ENCODE assay signal across 8 mouse cellular contexts in the genomic region with DNA sequence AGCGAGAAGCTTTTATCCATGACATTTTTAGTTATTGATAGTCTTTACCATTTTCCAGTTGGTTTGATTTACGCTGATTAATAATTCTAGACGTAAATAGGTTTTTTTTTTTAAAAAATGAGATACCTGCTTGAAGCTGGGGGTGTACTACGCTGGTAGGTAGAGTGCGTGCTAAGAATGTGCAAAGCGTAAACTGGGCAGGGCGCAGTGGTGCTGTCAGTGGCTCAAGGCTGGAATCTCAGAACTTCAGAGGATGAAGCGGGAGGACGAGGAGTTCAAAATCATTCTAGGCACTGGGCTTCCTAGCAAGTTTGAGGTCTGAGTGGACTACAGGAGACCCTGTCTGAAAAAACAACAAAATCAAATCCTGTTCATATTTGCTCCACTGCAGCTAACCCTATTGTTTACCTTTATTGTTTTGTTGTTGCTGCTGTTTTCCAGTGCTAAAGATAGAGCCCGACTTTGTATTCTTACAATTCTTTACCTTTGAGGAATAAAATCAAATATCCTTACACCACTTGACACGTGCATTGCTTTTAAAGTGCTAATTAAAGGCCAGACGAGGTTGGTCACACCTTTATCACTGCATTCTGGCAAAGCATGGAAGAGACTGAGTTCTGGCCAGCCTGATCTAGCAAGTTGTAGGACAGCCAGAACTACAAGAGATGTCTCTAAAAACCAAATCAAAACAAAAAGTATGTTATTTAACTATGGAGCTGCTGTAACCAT. TPM values are rescaled to one million over a fixed set of nuclear protein-coding genes. Genes with fewer than 3 reads are reported as not detected.
A peak's percentile ranks its signal among the peaks of the same experiment; 100 is the strongest.
DNase-seq lines count a peak whose midpoint lies in the region; ATAC-seq and TF ChIP-seq lines count a peak whose summit lies in the region.

No protein-coding gene starts in this region.

- no peak for TF ChIP-seq POLR2A in bone marrow macrophage, adult 2 months (IDR thresholded peaks at IDR 0.05; ENCODE audit: borderline replicate concordance, low read depth, low read length)

- peaks cover 35% of the 10 kb centered on the region for H3K36me3 ChIP-seq in heart, embryonic 12.5 days
- peaks cover 21% of the 10 kb centered on the region for H3K36me3 ChIP-seq in forebrain, embryonic 16.5 days (ENCODE audit: control insufficient read depth, insufficient read depth)
- peaks cover 35% of the 10 kb centered on the region for H3K36me3 ChIP-seq in megakaryocyte, embryonic 14.5 days (replicated peaks; ENCODE audit: low read length)

- peak overlapping the region; percentile 88 for H3K4me3 ChIP-seq in heart, embryonic 12.5 days
- peak overlapping the region; percentile 68 for H3K4me3 ChIP-seq in bone marrow macrophage, adult 2 months (ENCODE audit: insufficient read depth, low read length)
- H3K4me3 ChIP-seq in forebrain, embryonic 16.5 days (replicated peaks; ENCODE audit: low read length), result peak overlapping the region; percentile 60
- H3K4me3 ChIP-seq in megakaryocyte, embryonic 14.5 days (replicated peaks), result peak overlapping the region; percentile 97

- H3K27me3 ChIP-seq in heart, embryonic 12.5 days (replicated peaks), result no peaks in the 10 kb centered on the region
- no peaks in the 10 kb centered on the region for H3K27me3 ChIP-seq in forebrain, embryonic 16.5 days (replicated peaks; ENCODE audit: control insufficient read depth, insufficient read depth, low read length)
- no peaks in the 10 kb centered on the region for H3K27me3 ChIP-seq in megakaryocyte, embryonic 14.5 days (replicated peaks)

- no peak for ATAC-seq in heart, embryonic 12.5 days (ENCODE audit: insufficient number of reproducible peaks, low FRiP score)
- peak; percentile 29; the same call in 1 of the 2 replicates for ATAC-seq in forebrain, embryonic 16.5 days

- H3K9ac ChIP-seq in heart, embryonic 12.5 days, result no peak overlapping the region
- peak overlapping the region; percentile 51 for H3K9ac ChIP-seq in forebrain, embryonic 16.5 days (replicated peaks; ENCODE audit: low read depth, low read length)

- H3K9me3 ChIP-seq in heart, embryonic 12.5 days (replicated peaks), result no peaks in the 10 kb centered on the region
- no peaks in the 10 kb centered on the region for H3K9me3 ChIP-seq in forebrain, embryonic 16.5 days (ENCODE audit: control insufficient read depth, low read length)
- no peaks in the 10 kb centered on the region for H3K9me3 ChIP-seq in megakaryocyte, embryonic 14.5 days

- peaks cover 26% of the 10 kb centered on the region for H3K4me1 ChIP-seq in heart, embryonic 12.5 days (replicated peaks)
- H3K4me1 ChIP-seq in bone marrow macrophage, adult 2 months (ENCODE audit: control insufficient read depth, insufficient read depth, low read length), result peaks cover 14% of the 10 kb centered on the region
- peaks cover 20% of the 10 kb centered on the region for H3K4me1 ChIP-seq in forebrain, embryonic 16.5 days (replicated peaks; ENCODE audit: control insufficient read depth, insufficient read depth, low read length)
- H3K4me1 ChIP-seq in megakaryocyte, embryonic 14.5 days, result peaks cover 60% of the 10 kb centered on the region

- H3K4me2 ChIP-seq in heart, embryonic 12.5 days, result peak overlapping the region; percentile 73
- peak overlapping the region; percentile 85 for H3K4me2 ChIP-seq in forebrain, embryonic 16.5 days (ENCODE audit: low read length)

- H3K27ac ChIP-seq in heart, embryonic 12.5 days (ENCODE audit: poor library complexity, severe bottlenecking), result 0 out of 2 replicates have a peak overlapping the region, but pooled peaks have one; percentile 86
- H3K27ac ChIP-seq in bone marrow macrophage, adult 2 months (ENCODE audit: insufficient read depth, low read depth, low read length), result no peak overlapping the region
- peak overlapping the region; percentile 72 for H3K27ac ChIP-seq in forebrain, embryonic 16.5 days (ENCODE audit: low read length)

- TF ChIP-seq CTCF in bone marrow macrophage, adult 2 months (IDR thresholded peaks at IDR 0.05; ENCODE audit: low read depth, low read length), result no peak

- 14% methylated on average over 12 of the region's 12 CpGs for WGBS in heart, embryonic 12.5 days
- 8% methylated on average over 12 of the region's 12 CpGs for WGBS in forebrain, embryonic 16.5 days

- DNase-seq in heart, adult 8-10 months (ENCODE audit: low spot score), result no peak
- peak; percentile 24 for DNase-seq in kidney, postnatal 14 days
- no peak for DNase-seq in ovary, postnatal 36 days (ENCODE audit: low spot score)
- DNase-seq in spleen, postnatal 14 days (ENCODE audit: low spot score in 2 of 2), result no peak

RNA-seq across cellular contexts. Expression of a gene that starts 0.6 kb away (rescaled TPM):
- polyA plus RNA-seq in heart, embryonic 12.5 days (2016; fragmentation: Nextera tagmentation; extraction: Ambion mirVana), result 26.8 and 28.0 TPM in 2 replicates
- total RNA-seq in heart, adult 8-10 months (2022), result 1 to 10 TPM; 3.1 to 5.6 (median 4.4) TPM
- 19.0 and 23.2 TPM in 2 replicates for polyA plus RNA-seq in bone marrow macrophage, adult 2 months (2012; ENCODE audit: insufficient read depth, insufficient read length, missing spikeins)
- 21.7 and 22.2 TPM in 2 replicates for polyA plus RNA-seq in forebrain, embryonic 16.5 days (2015; fragmentation: Nextera tagmentation; extraction: Ambion mirVana)
- 7.1 and 45.9 TPM in 2 replicates for polyA plus RNA-seq in megakaryocyte, embryonic 14.5 days (2012; ENCODE audit: insufficient read depth, low replicate concordance)

RNA-seq across cellular contexts. Expression of a gene that starts 0.7 kb away (rescaled TPM):
- 771 and 793 TPM in 2 replicates for polyA plus RNA-seq in heart, embryonic 12.5 days (2016; fragmentation: Nextera tagmentation; extraction: Ambion mirVana)
- total RNA-seq in heart, adult 8-10 months (2022), result 1,000 to 10,000 TPM; 1,126 to 1,409 (median 1,219) TPM
- polyA plus RNA-seq in bone marrow macrophage, adult 2 months (2012; ENCODE audit: insufficient read depth, insufficient read length, missing spikeins), result 946 and 1,891 TPM in 2 replicates
- polyA plus RNA-seq in forebrain, embryonic 16.5 days (2015; fragmentation: Nextera tagmentation; extraction: Ambion mirVana), result 790 and 871 TPM in 2 replicates
- polyA plus RNA-seq in megakaryocyte, embryonic 14.5 days (2012; ENCODE audit: insufficient read depth, low replicate concordance), result 120 and 279 TPM in 2 replicates

RNA-seq across cellular contexts. Expression of a gene that starts 17.3 kb away (rescaled TPM):
- 83.0 and 84.3 TPM in 2 replicates for polyA plus RNA-seq in heart, embryonic 12.5 days (2016; fragmentation: Nextera tagmentation; extraction: Ambion mirVana)
- 10 to 100 TPM; 40.2 to 51.1 (median 42.2) TPM for total RNA-seq in heart, adult 8-10 months (2022)
- polyA plus RNA-seq in bone marrow macrophage, adult 2 months (2012; ENCODE audit: insufficient read depth, insufficient read length, missing spikeins), result 64.5 and 67.9 TPM in 2 replicates
- 106 and 114 TPM in 2 replicates for polyA plus RNA-seq in forebrain, embryonic 16.5 days (2015; fragmentation: Nextera tagmentation; extraction: Ambion mirVana)
- 132 and 150 TPM in 2 replicates for polyA plus RNA-seq in megakaryocyte, embryonic 14.5 days (2012; ENCODE audit: insufficient read depth, low replicate concordance)

RNA-seq across cellular contexts. Expression of a gene that starts 29.2 kb away (rescaled TPM):
- polyA plus RNA-seq in heart, embryonic 12.5 days (2016; fragmentation: Nextera tagmentation; extraction: Ambion mirVana), result 2.3 TPM in 2 replicates
- under 1 TPM in 2 of 4 experiments, not detected in 2; 0.38 to 0.81 TPM for total RNA-seq in heart, adult 8-10 months (2022)
- polyA plus RNA-seq in bone marrow macrophage, adult 2 months (2012; ENCODE audit: insufficient read depth, insufficient read length, missing spikeins), result 1.3 and 2.9 TPM in 2 replicates
- 2.7 and 3.3 TPM in 2 replicates for polyA plus RNA-seq in forebrain, embryonic 16.5 days (2015; fragmentation: Nextera tagmentation; extraction: Ambion mirVana)
- 0.07 TPM in 1 of 2 replicates, not detected in the other for polyA plus RNA-seq in megakaryocyte, embryonic 14.5 days (2012; ENCODE audit: insufficient read depth, low replicate concordance)

RNA-seq across cellular contexts. Expression of a gene that starts 33.9 kb away (rescaled TPM):
- 63.5 and 67.8 TPM in 2 replicates for polyA plus RNA-seq in heart, embryonic 12.5 days (2016; fragmentation: Nextera tagmentation; extraction: Ambion mirVana)
- 10 to 100 TPM; 65.1 to 79.2 (median 75.5) TPM for total RNA-seq in heart, adult 8-10 months (2022)
- 155 and 159 TPM in 2 replicates for polyA plus RNA-seq in bone marrow macrophage, adult 2 months (2012; ENCODE audit: insufficient read depth, insufficient read length, missing spikeins)
- polyA plus RNA-seq in forebrain, embryonic 16.5 days (2015; fragmentation: Nextera tagmentation; extraction: Ambion mirVana), result 42.5 and 43.1 TPM in 2 replicates
- polyA plus RNA-seq in megakaryocyte, embryonic 14.5 days (2012; ENCODE audit: insufficient read depth, low replicate concordance), result 14.4 and 22.8 TPM in 2 replicates
